Mouse (Mus musculus) telencephalon, adult 2 months (tissue): ENCODE results near the gene Fopnl.

Source experiments
- DNase-seq: peaks from one replicate; pipeline ENCODE4 v3.0.0-alpha.2; 2011; ENCODE audit warnings: low read depth, low spot score

Gene Fopnl

GRCm38 (mm10) chr16:14307373-14307772, 9.8 kb downstream of the Fopnl start:
- no peak for DNase-seq

- DNase-seq, result no peak
Measured at GRCm38 (mm10) chr16:14306451-14306850, 10.8 kb downstream of the Fopnl start.

DNA sequence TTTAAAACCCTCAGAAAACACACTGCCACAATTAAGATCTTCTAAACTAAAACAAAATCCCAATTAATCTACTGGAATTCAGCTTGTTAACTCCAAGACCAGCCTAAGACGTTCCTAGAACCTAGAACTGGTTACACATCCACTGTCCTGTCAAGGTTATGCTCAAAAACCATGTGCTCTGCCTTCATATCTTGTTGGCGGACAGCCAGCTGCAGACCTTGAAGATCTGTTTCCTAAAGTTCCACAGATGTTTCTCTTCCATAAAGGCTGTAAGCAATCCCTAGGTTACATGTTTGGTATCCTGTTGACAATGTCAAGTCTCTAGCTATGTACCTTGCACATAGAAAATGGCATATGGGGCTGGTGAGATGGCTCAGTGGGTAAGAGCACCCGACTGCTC, 12.4 kb downstream of the Fopnl start:
- no peak for DNase-seq

DNA sequence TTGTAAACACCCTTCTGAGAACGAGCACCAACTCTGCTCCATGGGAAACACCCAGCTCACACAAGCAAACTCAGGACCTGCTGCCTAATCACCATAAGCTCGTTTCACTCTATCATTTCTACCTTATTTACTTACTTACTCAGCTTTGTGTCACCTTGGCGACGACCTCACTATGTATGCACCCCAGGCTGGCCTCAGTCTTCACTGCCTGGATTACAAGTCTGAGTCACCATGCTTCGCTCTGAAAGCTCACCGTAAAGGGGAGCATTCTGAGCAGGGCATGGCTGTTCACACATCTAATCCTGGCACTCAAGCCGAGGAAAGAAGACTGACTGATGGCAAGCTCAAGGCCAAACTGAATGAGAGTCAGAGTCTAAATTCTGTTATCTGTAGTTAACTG, 13.5 kb downstream of the Fopnl start:
- DNase-seq, result no peak

GRCm38 (mm10) chr16:14303148-14303547, 14.1 kb downstream of the Fopnl start:
- DNase-seq, result no peak

DNA sequence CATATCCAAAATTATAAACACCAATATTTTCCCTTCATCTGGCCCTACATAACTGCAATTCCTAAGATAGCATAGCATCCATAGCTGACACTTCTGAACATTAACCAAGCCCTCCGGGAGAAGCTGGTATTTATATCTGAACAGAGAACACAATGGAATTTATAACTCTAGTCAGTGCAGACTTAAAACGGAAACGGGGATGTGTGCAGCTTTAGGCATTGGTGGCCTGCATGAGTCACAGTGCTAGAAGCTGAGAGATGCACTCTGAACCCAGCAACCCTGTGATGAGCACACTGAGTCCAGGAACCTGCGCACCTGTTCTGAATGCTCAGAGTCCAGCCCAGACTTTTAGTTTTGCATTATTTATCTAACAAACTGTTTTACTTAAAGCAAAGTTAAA, 18.7 kb downstream of the Fopnl start:
- no peak for DNase-seq

GRCm38 (mm10) chr16:14297746-14298145, 19.5 kb downstream of the Fopnl start:
- no peak for DNase-seq

GRCm38 (mm10) chr16:14297137-14297536, 20.1 kb downstream of the Fopnl start:
- DNase-seq, result peak; percentile 36

DNA sequence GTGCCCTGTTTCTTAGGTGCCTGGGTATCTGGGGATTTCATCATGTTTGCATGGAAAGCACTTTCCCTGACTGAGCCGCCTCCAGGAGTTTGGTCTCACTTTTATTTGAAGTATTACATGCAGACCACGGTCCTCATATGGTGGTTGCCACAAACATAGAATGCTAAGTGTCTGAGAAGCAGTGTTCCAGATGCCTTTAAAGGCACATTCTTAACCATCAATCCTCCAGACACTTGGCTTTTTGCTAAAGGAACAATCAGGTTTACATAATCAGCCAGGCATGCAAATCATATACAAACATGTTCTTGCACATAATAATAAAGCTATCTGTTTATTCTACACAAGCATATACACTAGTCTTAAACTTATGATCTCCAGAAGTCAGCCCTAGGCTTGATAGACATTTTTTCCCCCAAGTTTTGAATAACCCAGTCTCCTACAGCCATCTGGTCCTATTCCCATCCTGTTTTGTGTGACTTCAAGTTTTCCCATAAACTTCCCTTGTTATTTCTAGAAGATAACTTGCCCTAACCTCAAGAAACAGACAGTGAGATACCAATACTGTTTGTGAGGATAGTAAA, 20.6 kb downstream of the Fopnl start:
- no peak for DNase-seq

GRCm38 (mm10) chr16:14295291-14295690, 21.9 kb downstream of the Fopnl start:
- no peak for DNase-seq

- DNase-seq, result no peak
Measured at GRCm38 (mm10) chr16:14292205-14293199, 24.7 kb downstream of the Fopnl start.

GRCm38 (mm10) chr16:14291223-14291622, 26.0 kb downstream of the Fopnl start, which contains the start of gene Myh11:
Myh11 (minus strand) TSS chr16:14291372.
- DNase-seq, result no peak

- DNase-seq, result no peak
Measured at GRCm38 (mm10) chr16:14272374-14272965, 44.7 kb downstream of the Fopnl start.

DNA sequence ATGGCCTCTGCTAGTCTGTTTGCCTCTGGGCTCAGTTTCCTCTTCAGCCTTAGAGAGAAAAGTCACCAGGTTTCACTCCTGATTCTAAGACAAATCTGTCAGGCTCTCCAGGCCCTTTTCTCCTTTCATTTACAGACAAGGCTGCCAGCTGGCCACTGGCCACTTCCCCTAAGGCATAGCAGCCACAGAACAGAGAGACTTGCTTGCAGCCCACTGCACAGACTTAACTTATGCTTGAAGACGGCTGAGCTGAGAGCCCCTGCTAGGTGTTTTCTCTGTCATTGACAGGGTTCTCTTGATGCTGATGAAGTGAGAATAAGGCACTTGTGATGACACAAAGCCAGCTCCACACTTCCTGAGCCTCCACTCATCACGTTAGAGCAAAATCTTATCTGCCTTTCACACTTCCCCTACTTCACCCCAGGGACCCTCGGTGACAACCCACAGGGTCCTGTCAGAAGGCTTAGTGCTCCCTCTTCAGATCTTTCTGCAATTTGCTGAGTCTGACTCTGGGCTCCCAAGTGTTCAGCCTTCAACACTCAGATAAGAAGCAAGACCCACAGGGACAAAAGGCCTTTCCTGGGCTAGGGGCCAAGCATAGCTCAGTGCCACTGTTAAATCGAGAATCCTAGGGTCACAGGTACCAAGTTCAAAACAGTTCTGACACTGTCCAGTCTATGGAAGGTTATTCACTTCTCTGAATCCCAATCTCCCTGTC, 51.8 kb downstream of the Fopnl start:
- no peak for DNase-seq

DNA sequence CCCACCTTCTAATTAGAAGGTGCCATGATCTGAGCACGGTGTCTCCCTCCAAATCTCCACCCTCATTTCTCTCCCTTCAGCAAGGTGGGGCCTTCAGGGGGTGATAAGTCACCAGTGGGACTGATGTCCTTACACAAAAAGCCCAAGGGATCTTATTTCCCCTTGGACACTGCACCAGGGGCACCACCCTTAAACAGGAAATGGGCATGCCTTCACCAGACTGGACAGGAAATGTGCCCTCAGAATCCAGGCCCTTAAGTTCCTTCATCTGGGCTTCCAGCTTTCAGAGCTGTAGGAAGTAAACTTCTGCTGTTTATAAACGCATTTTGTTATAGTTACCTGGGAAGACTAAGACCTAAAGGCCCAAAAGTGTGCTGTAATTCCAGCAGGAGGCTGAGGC, 52.7 kb downstream of the Fopnl start:
- DNase-seq, result no peak

- peak; percentile 11 for DNase-seq
Measured at GRCm38 (mm10) chr16:14263241-14263640, 54.0 kb downstream of the Fopnl start.

- no peak for DNase-seq
Measured at GRCm38 (mm10) chr16:14262410-14262809, 54.8 kb downstream of the Fopnl start.

GRCm38 (mm10) chr16:14258856-14259255, 58.3 kb downstream of the Fopnl start:
- DNase-seq, result no peak

- DNase-seq, result no peak
Measured at GRCm38 (mm10) chr16:14253586-14253985, 63.6 kb downstream of the Fopnl start.

DNA sequence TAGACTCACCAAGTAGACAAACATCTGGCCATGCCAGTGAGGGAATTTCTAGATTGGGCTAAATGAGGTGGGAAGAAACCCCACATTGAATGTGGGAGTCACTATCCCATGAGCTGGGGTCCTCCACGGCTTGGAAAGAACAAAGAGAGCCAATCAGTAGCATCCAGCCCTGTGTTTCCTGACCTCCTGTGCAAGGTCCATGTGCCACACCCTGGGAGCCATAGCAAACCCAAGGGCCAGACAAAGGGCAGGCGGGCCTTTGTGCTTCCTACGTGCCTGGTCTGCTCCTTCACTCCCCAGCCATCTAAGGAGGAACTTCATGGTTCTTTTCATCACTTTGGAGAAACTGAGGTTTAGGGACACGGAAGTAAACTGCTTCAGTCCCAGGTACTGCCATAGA, 64.3 kb downstream of the Fopnl start:
- no peak for DNase-seq

DNA sequence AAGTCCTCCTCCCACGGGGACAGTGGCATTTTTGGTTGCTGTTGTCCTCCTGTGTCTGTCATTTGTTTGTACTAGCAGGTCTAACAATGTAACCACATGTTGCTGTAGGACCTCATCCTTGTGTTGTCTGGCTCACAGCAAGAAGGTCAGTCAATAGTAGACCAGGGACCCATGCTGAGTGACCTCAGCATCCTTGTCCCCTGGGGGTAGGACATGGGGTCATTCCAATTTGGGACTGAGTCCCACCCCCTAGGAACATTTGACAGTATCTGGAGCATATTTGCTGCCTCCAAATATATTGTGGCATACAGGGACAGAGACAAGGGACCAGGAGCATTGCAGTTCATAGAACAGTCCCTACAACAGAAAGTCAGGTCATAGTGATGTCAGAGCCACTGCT, 67.3 kb downstream of the Fopnl start:
- DNase-seq, result no peak
